Mouse (Mus musculus): ENCODE results near the gene Vmn2r76.

GRCm38 (mm10) chr7:86246208-86246607, at the start of gene Vmn2r76:
- TF ChIP-seq GATA1 (IDR thresholded peaks at IDR 0.05; ENCODE audit: borderline replicate concordance, low read length): no peak
- no peak for TF ChIP-seq FLI1 (IDR thresholded peaks at IDR 0.05; ENCODE audit: low read length)

All from megakaryocyte, embryonic 14.5 days (primary cell).